31 mouse cellular contexts compared by ENCODE assay signal in genomic region chr4:119473150-119473549, GRCm38 (mm10). TPM values are rescaled to one million over a fixed set of nuclear protein-coding genes. Genes with fewer than 3 reads are reported as not detected.
DNase-seq lines count a peak whose midpoint lies in the region; ATAC-seq lines count a peak whose summit lies in the region.
"Had no signal": no experiment of that assay in that cellular context is flagged by ENCODE, and none has a peak within 500 bp of the region (broad histone marks: within the 10 kb centered on the region; RNA-seq: fewer than 3 reads in every experiment).

No protein-coding gene starts in this region.

- no peaks in the 10 kb centered on the region for H3K27me3 ChIP-seq in embryonic facial prominence, embryonic 14.5 days (replicated peaks; ENCODE audit: control insufficient read depth, insufficient read depth, low read length)
- H3K27me3 ChIP-seq in embryonic facial prominence, embryonic 10.5 days (replicated peaks; ENCODE audit: low read depth, poor library complexity, severe bottlenecking): no peaks in the 10 kb centered on the region
- H3K27me3 ChIP-seq in kidney, embryonic 16.5 days (ENCODE audit: insufficient read depth, low read length): no peaks in the 10 kb centered on the region
- H3K27me3 ChIP-seq: embryonic facial prominence, embryonic 15.5 days; hindbrain, embryonic 12.5 days; hindbrain, embryonic 15.5 days had no signal

- no peak for ATAC-seq in embryonic facial prominence, embryonic 14.5 days (ENCODE audit: low read depth)
- peak; percentile 21; the same call in 1 of the 2 replicates for ATAC-seq in kidney, embryonic 16.5 days (ENCODE audit: low FRiP score, low TSS enrichment)
- ATAC-seq: activated CD4-positive, CD25-positive, alpha-beta regulatory T cell, adult 4 months; forebrain, embryonic 14.5 days; forebrain, postnatal 0 days had no signal

- no peaks in the 10 kb centered on the region for H3K9me3 ChIP-seq in embryonic facial prominence, embryonic 14.5 days (ENCODE audit: control insufficient read depth, low read length)
- H3K9me3 ChIP-seq in embryonic facial prominence, embryonic 10.5 days: no peaks in the 10 kb centered on the region
- no peaks in the 10 kb centered on the region for H3K9me3 ChIP-seq in kidney, embryonic 16.5 days (ENCODE audit: low read length)
- H3K9me3 ChIP-seq: embryonic facial prominence, embryonic 15.5 days; hindbrain, embryonic 12.5 days; hindbrain, embryonic 15.5 days had no signal

- no peak overlapping the region for H3K4me2 ChIP-seq in embryonic facial prominence, embryonic 14.5 days (ENCODE audit: low read depth, low read length)
- H3K4me2 ChIP-seq in kidney, embryonic 16.5 days (replicated peaks; ENCODE audit: low read depth, low read length): no peak overlapping the region
- H3K4me2 ChIP-seq: embryonic facial prominence, embryonic 15.5 days; heart, embryonic 11.5 days; hindbrain, embryonic 12.5 days; hindbrain, embryonic 15.5 days had no signal

- 49% methylated on average over 5 of the region's 5 CpGs for WGBS in embryonic facial prominence, embryonic 14.5 days
- WGBS in embryonic facial prominence, embryonic 10.5 days: 58% methylated on average over 5 of the region's 5 CpGs
- 16% methylated on average over 5 of the region's 5 CpGs for WGBS in kidney, embryonic 16.5 days

- H3K36me3 ChIP-seq in embryonic facial prominence, embryonic 14.5 days (ENCODE audit: control insufficient read depth, insufficient read depth, low read length): no peaks in the 10 kb centered on the region
- H3K36me3 ChIP-seq in embryonic facial prominence, embryonic 10.5 days (replicated peaks): no peaks in the 10 kb centered on the region
- no peaks in the 10 kb centered on the region for H3K36me3 ChIP-seq in kidney, embryonic 16.5 days (ENCODE audit: insufficient read depth, low read length)
- H3K36me3 ChIP-seq: embryonic facial prominence, embryonic 15.5 days; hindbrain, embryonic 12.5 days; hindbrain, embryonic 15.5 days had no signal

- H3K4me1 ChIP-seq in embryonic facial prominence, embryonic 14.5 days (ENCODE audit: control insufficient read depth, insufficient read depth, low read length): no peaks in the 10 kb centered on the region
- no peaks in the 10 kb centered on the region for H3K4me1 ChIP-seq in embryonic facial prominence, embryonic 10.5 days
- H3K4me1 ChIP-seq in kidney, embryonic 16.5 days (ENCODE audit: insufficient read depth, low read length): peaks cover 7% of the 10 kb centered on the region; the same call in 1 of the 2 replicates
- H3K4me1 ChIP-seq: embryonic facial prominence, embryonic 15.5 days; hindbrain, embryonic 12.5 days; hindbrain, embryonic 15.5 days had no signal

- no peak overlapping the region for H3K27ac ChIP-seq in embryonic facial prominence, embryonic 14.5 days (replicated peaks; ENCODE audit: low read depth, low read length)
- no peak overlapping the region for H3K27ac ChIP-seq in embryonic facial prominence, embryonic 10.5 days (replicated peaks)
- H3K27ac ChIP-seq in kidney, embryonic 16.5 days (ENCODE audit: low read length): no peak overlapping the region
- H3K27ac ChIP-seq: embryonic facial prominence, embryonic 15.5 days; gastrocnemius, adult 2 months; hindbrain, embryonic 12.5 days; hindbrain, embryonic 15.5 days had no signal

- no peak overlapping the region for H3K9ac ChIP-seq in embryonic facial prominence, embryonic 14.5 days (ENCODE audit: low read depth, low read length)
- no peak overlapping the region for H3K9ac ChIP-seq in kidney, embryonic 16.5 days (replicated peaks; ENCODE audit: low read length)
- H3K9ac ChIP-seq: embryonic facial prominence, embryonic 15.5 days; forebrain, postnatal 0 days; hindbrain, embryonic 12.5 days; hindbrain, embryonic 15.5 days had no signal

- no peak overlapping the region for H3K4me3 ChIP-seq in embryonic facial prominence, embryonic 14.5 days (ENCODE audit: low read depth, low read length)
- no peak overlapping the region for H3K4me3 ChIP-seq in embryonic facial prominence, embryonic 10.5 days
- no peak overlapping the region for H3K4me3 ChIP-seq in kidney, embryonic 16.5 days (ENCODE audit: low read length)
- H3K4me3 ChIP-seq: embryonic facial prominence, embryonic 15.5 days; gastrocnemius, adult 2 months; hindbrain, embryonic 12.5 days; hindbrain, embryonic 15.5 days had no signal

- DNase-seq in embryonic facial prominence, embryonic 14.5 days (ENCODE audit: low spot score): peak; percentile 39
- DNase-seq in embryonic facial prominence, embryonic 10.5 days (ENCODE audit: low spot score): no peak
- no peak for DNase-seq in kidney, postnatal 4 days
- DNase-seq in brain, adult 2 months (ENCODE audit: low read depth, low spot score): peak; percentile 27
- no peak for DNase-seq in adrenal gland, postnatal 36 days
- DNase-seq: adrenal gland, adult 8-10 months; adrenal gland, postnatal 25 days; cerebellum, adult 11 months; cerebellum, adult 2 months; cerebellum, adult 9-11 months; cerebellum, postnatal 25 days; embryo, embryonic 11 days; forebrain, postnatal 0 days; gastrocnemius, adult 2 months; gastrocnemius, postnatal 14 days; heart, adult 11 months had no signal

RNA-seq across cellular contexts. Expression of gene Rimkla, which starts 19.3 kb away (rescaled TPM):
- 1.5 and 1.7 TPM in 2 replicates for polyA plus RNA-seq in embryonic facial prominence, embryonic 14.5 days (2014; fragmentation: Nextera tagmentation; extraction: Ambion mirVana)
- 1.9 TPM in 2 replicates for polyA plus RNA-seq in embryonic facial prominence, embryonic 10.5 days (2016; fragmentation: Nextera tagmentation; extraction: Ambion mirVana)
- 1.8 and 2.2 TPM in 2 replicates for polyA plus RNA-seq in kidney, embryonic 16.5 days (2015; fragmentation: Nextera tagmentation; extraction: Ambion mirVana)
- total RNA-seq in adrenal gland, postnatal 36 days (2021): under 1 TPM; 0.17 to 0.40 TPM
- total RNA-seq: common myeloid progenitor, adult 5-6 weeks; gastrocnemius, adult 2 months; hematopoietic stem cell, adult 5-6 weeks had no signal

RNA-seq across cellular contexts. Expression of gene Zmynd12, which starts 50.5 kb away (rescaled TPM):
- 0.90 TPM in 1 of 2 replicates, not detected in the other for polyA plus RNA-seq in embryonic facial prominence, embryonic 14.5 days (2014; fragmentation: Nextera tagmentation; extraction: Ambion mirVana)
- 0.15 and 0.36 TPM in 2 replicates for polyA plus RNA-seq in embryonic facial prominence, embryonic 10.5 days (2016; fragmentation: Nextera tagmentation; extraction: Ambion mirVana)
- 0.75 and 0.87 TPM in 2 replicates for polyA plus RNA-seq in kidney, embryonic 16.5 days (2015; fragmentation: Nextera tagmentation; extraction: Ambion mirVana)
- 1 to 10 TPM; 3.1 to 4.0 TPM for total RNA-seq in adrenal gland, postnatal 36 days (2021)
- total RNA-seq: common myeloid progenitor, adult 5-6 weeks; ES-E14; gastrocnemius, adult 2 months; gastrocnemius, postnatal 4 days; heart, adult 8-10 months; heart, postnatal 25 days had no signal
- polyA plus RNA-seq: activated CD4-positive, CD25-positive, alpha-beta regulatory T cell, adult 4 months; embryonic facial prominence, embryonic 11.5 days; forebrain, embryonic 11.5 days; heart, embryonic 11.5 days had no signal

RNA-seq across cellular contexts. Expression of gene Ppcs, which starts 50.9 kb away (rescaled TPM):
- polyA plus RNA-seq in embryonic facial prominence, embryonic 14.5 days (2014; fragmentation: Nextera tagmentation; extraction: Ambion mirVana): 22.1 and 30.3 TPM in 2 replicates
- 33.2 and 35.3 TPM in 2 replicates for polyA plus RNA-seq in embryonic facial prominence, embryonic 10.5 days (2016; fragmentation: Nextera tagmentation; extraction: Ambion mirVana)
- polyA plus RNA-seq in kidney, embryonic 16.5 days (2015; fragmentation: Nextera tagmentation; extraction: Ambion mirVana): 49.0 and 52.8 TPM in 2 replicates
- 10 to 100 TPM; 38.0 to 41.7 TPM for total RNA-seq in adrenal gland, postnatal 36 days (2021)

RNA-seq across cellular contexts. Expression of gene Ccdc30, which starts 57.8 kb away (rescaled TPM):
- polyA plus RNA-seq in embryonic facial prominence, embryonic 14.5 days (2014; fragmentation: Nextera tagmentation; extraction: Ambion mirVana): 5.5 and 5.7 TPM in 2 replicates
- 5.1 and 6.4 TPM in 2 replicates for polyA plus RNA-seq in embryonic facial prominence, embryonic 10.5 days (2016; fragmentation: Nextera tagmentation; extraction: Ambion mirVana)
- 7.5 TPM in 2 replicates for polyA plus RNA-seq in kidney, embryonic 16.5 days (2015; fragmentation: Nextera tagmentation; extraction: Ambion mirVana)
- 10 to 100 TPM; 14.5 to 16.9 TPM for total RNA-seq in adrenal gland, postnatal 36 days (2021)
- total RNA-seq: common myeloid progenitor, adult 5-6 weeks; gastrocnemius, adult 2 months had no signal

Comparison
In these comparisons a context has a peak if more than half of its experiments do, and no peak if none do; other contexts are left out.
1. DNase-seq: peak in embryonic facial prominence, embryonic 14.5 days (single experiment) and brain, adult 2 months (single experiment); none in embryonic facial prominence, embryonic 10.5 days (single experiment), kidney, postnatal 4 days (0 of 2) and adrenal gland, postnatal 36 days (0 of 2).